Mouse (Mus musculus) right cerebral cortex, postnatal 14 days (tissue): Measurements from ENCODE around the gene Nr4a3.

ENCODE experiments used
- DNase-seq: peaks from one replicate; pipeline ENCODE4 v3.0.0; 2022

Nr4a3 gene

GRCm38 (mm10) chr4:48124773-48125469 lies 80.0 kb downstream of the Nr4a3 start, which contains the start of gene Stx17:
Stx17 (plus strand) TSS chr4:48124915.
- DNase-seq = peak; percentile 81

- DNase-seq = no peak
These were observed 85.4 kb downstream of the Nr4a3 start for GRCm38 (mm10) chr4:48130314-48130713.

GRCm38 (mm10) chr4:48131606-48132005 lies 86.7 kb downstream of the Nr4a3 start:
- no peak for DNase-seq

GRCm38 (mm10) chr4:48132721-48133120 lies 87.8 kb downstream of the Nr4a3 start:
- no peak for DNase-seq
